ENCODE assay signal across 7 mouse cellular contexts in the genomic region with DNA sequence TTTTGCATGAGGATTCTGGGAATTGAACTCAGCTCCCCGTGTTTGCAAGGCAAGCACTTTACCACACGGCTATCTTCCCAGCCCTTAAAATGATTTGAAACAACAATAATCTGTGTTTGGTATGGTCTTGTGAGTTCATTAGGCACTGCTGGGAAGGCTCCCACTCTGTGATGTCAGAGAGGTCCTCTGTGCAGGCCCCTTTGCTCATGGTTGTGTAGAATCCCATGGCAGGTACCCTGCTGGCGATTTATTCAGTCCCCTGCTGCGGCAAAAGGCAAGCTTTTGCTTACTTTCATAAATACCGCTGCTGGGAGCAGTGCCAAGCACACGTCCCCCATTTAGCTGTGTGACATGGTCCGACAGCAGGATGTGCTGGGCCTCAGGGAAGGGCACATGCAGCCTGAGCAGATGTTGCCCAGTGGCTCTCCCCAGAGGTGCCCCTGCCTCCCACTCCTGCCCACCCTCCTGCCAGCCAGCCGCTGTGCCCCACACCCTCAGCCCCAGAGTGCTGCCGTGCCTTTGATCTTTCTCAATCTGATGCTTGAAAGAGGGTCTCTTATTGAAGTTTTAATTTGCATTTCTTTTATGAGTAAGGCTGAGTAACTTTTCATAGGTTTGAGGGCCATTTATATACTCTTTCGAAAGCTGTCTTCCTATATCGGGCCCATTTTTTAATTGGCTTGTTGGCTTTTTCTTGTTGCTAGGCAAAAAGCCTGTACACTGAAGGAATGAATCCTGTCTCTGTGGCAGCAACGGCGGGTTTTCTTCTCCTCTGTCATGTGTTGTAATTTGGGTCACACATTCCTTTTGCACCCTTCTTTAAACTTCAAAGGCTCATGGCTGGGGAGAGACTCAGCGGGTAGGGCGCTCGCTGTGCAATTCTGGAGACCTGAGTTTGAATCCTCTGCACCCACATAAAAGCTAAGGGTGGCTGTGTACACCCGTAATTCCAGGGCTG.
DNase-seq lines count a peak whose midpoint lies in the region; ATAC-seq and TF ChIP-seq lines count a peak whose summit lies in the region.

No protein-coding gene starts in this region.

- WGBS in forebrain, postnatal 0 days: 9% methylated on average over 17 of the region's 17 CpGs
- WGBS in midbrain, embryonic 11.5 days: 16% methylated on average over 17 of the region's 17 CpGs

- H3K36me3 ChIP-seq in forebrain, postnatal 0 days (ENCODE audit: insufficient read depth): no peaks in the 10 kb centered on the region
- no peaks in the 10 kb centered on the region for H3K36me3 ChIP-seq in midbrain, embryonic 11.5 days (ENCODE audit: control insufficient read depth, insufficient read depth, low read length)

- DNase-seq in right cerebral cortex, postnatal 14 days: peak; percentile 22
- DNase-seq in right cerebral cortex, adult 18-20 months: no peak
- no peak for DNase-seq in forebrain, postnatal 0 days
- peak; percentile 93 for DNase-seq in midbrain, embryonic 11.5 days (ENCODE audit: low spot score, missing footprints)
- no peak for DNase-seq in urinary bladder, postnatal 14 days (ENCODE audit: low spot score)
- no peak for DNase-seq in frontal cortex, postnatal 14 days (ENCODE audit: low spot score in 2 of 2)
- no peak for DNase-seq in cerebellum, adult 9-11 months

- H3K9me3 ChIP-seq in forebrain, postnatal 0 days (ENCODE audit: low read length): no peaks in the 10 kb centered on the region
- H3K9me3 ChIP-seq in midbrain, embryonic 11.5 days (ENCODE audit: control insufficient read depth, low read length): no peaks in the 10 kb centered on the region

- no peak overlapping the region for H3K4me2 ChIP-seq in forebrain, postnatal 0 days (ENCODE audit: low read depth)
- H3K4me2 ChIP-seq in midbrain, embryonic 11.5 days: peak overlapping the region; percentile 21; the same call in 1 of the 2 replicates

- no peak for TF ChIP-seq CTCF in forebrain, postnatal 0 days (IDR thresholded peaks at IDR 0.05; ENCODE audit: low read depth)

- H3K27me3 ChIP-seq in forebrain, postnatal 0 days (ENCODE audit: insufficient read depth, low read length): no peaks in the 10 kb centered on the region
- H3K27me3 ChIP-seq in midbrain, embryonic 11.5 days (ENCODE audit: control insufficient read depth, insufficient read depth, low read length): 0 out of 2 replicates have a peak, but pooled peaks cover 2% of the 10 kb centered on the region

- H3K9ac ChIP-seq in forebrain, postnatal 0 days: no peak overlapping the region
- no peak overlapping the region for H3K9ac ChIP-seq in midbrain, embryonic 11.5 days (ENCODE audit: low read length)

- H3K4me3 ChIP-seq in forebrain, postnatal 0 days (ENCODE audit: low read depth, low read length): no peak overlapping the region
- H3K4me3 ChIP-seq in midbrain, embryonic 11.5 days (ENCODE audit: low read depth, low read length): no peak overlapping the region

- ATAC-seq in forebrain, postnatal 0 days: peak; percentile 66
- ATAC-seq in midbrain, embryonic 11.5 days (ENCODE audit: low FRiP score): peak; percentile 72

- no peak overlapping the region for H3K27ac ChIP-seq in forebrain, postnatal 0 days (ENCODE audit: low read depth, low read length)
- peak overlapping the region; percentile 53 for H3K27ac ChIP-seq in midbrain, embryonic 11.5 days (ENCODE audit: low read depth, low read length)

- no peaks in the 10 kb centered on the region for H3K4me1 ChIP-seq in forebrain, postnatal 0 days (ENCODE audit: insufficient read depth)
- peaks cover 53% of the 10 kb centered on the region for H3K4me1 ChIP-seq in midbrain, embryonic 11.5 days (ENCODE audit: control insufficient read depth, insufficient read depth, low read length)

Comparison
In these comparisons a context has a peak if more than half of its experiments do, and no peak if none do; other contexts are left out.
1. DNase-seq: peak in right cerebral cortex, postnatal 14 days (single experiment) and midbrain, embryonic 11.5 days (single experiment); none in right cerebral cortex, adult 18-20 months (single experiment), forebrain, postnatal 0 days (single experiment), urinary bladder, postnatal 14 days (single experiment), frontal cortex, postnatal 14 days (0 of 2) and cerebellum, adult 9-11 months (single experiment).